Mouse (Mus musculus): ENCODE measurements around the gene Igsf21. TPM values are rescaled to one million over a fixed set of nuclear protein-coding genes. Genes with fewer than 3 reads are reported as not detected.

Igsf21 gene
- total and polyA plus RNA-seq, 2 experiments, result not detected

DNA sequence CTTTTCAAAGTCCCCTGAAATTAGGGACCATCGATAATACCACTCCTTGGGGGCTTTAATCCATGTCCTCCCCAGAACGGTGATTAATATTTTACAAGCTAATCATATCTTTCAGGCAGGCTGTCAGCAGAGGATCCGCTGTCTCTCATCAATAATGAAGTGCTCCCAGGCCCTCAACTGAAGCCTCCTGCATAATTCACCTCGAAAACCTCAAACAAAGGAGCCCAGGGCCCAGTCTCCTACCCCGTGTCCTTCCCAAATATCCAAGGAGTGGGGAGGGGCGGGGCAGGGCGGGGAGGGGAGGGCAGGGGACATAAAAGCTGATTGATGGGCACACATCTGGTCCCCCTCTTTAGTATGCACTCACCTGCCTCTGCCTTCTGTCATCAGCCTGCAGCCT, 247.6 kb downstream of the Igsf21 start:
- Histone ChIP-seq H3K36me3 (ENCODE audit: control insufficient read depth, insufficient read depth, low read length) (no peaks in the 10 kb centered on the region), H3K27me3 (ENCODE audit: control insufficient read depth, insufficient read depth, low read length) (peaks cover 4% of the 10 kb centered on the region; the same call in 1 of the 2 replicates), H3K4me3 (ENCODE audit: insufficient read depth, low read depth, low read length) (no peak overlapping the region), H3K27ac (replicated peaks; ENCODE audit: insufficient read depth, low read depth, low read length) (no peak overlapping the region), H3K9ac (ENCODE audit: low read depth, low read length) (no peak overlapping the region), H3K79me2 (ENCODE audit: control insufficient read depth, insufficient read depth, low read length) (no peaks in the 10 kb centered on the region), H3K4me1 (ENCODE audit: control insufficient read depth, insufficient read depth, low read length) (peaks cover 2% of the 10 kb centered on the region; the same call in 1 of the 2 replicates)
- WGBS, result 70% methylated on average over 7 of the region's 7 CpGs
- DNase-seq (ENCODE audit: extremely low read depth, low read depth, low spot score), result no peak
- TF ChIP-seq POLR2A (IDR thresholded peaks at IDR 0.05; ENCODE audit: extremely low read depth, insufficient read depth, low read length), result no peak
- TF ChIP-seq CTCF (IDR thresholded peaks at IDR 0.05; ENCODE audit: low read depth, low read length), result no peak

DNA sequence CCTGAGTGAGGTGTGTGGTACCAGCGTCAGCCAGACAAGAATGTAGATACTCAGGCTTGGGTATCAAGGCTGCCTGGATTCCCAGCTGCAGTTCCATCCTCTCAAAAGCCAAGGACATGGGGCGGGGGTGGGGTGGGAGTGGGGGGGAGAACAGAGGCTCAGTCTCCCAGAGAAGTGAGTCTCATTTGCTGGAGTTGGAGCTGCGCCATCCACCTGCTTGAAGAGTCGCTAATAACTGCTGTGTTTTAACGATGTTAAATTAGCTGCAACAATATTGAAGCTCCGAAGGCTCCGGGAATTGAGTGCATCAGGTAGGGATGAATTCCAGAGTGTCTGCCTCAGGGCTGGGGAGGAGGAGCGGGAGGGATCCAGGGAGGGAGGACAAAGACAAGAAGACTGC, 250.9 kb downstream of the Igsf21 start:
- H3K27ac ChIP-seq (replicated peaks; ENCODE audit: insufficient read depth, low read depth, low read length), result no peak overlapping the region
- H3K36me3 ChIP-seq (ENCODE audit: control insufficient read depth, insufficient read depth, low read length), result no peaks in the 10 kb centered on the region
- no peak for DNase-seq (ENCODE audit: extremely low read depth, low read depth, low spot score)
- 64% methylated on average over 8 of the region's 8 CpGs for WGBS
- no peaks in the 10 kb centered on the region for H3K27me3 ChIP-seq (ENCODE audit: control insufficient read depth, insufficient read depth, low read length)
- H3K4me3 ChIP-seq (ENCODE audit: insufficient read depth, low read depth, low read length), result no peak overlapping the region
- TF ChIP-seq POLR2A (IDR thresholded peaks at IDR 0.05; ENCODE audit: extremely low read depth, insufficient read depth, low read length), result no peak
- no peak for TF ChIP-seq CTCF (IDR thresholded peaks at IDR 0.05; ENCODE audit: low read depth, low read length)
- H3K79me2 ChIP-seq (ENCODE audit: control insufficient read depth, insufficient read depth, low read length), result no peaks in the 10 kb centered on the region
- H3K9ac ChIP-seq (ENCODE audit: low read depth, low read length), result no peak overlapping the region
- H3K4me1 ChIP-seq (ENCODE audit: control insufficient read depth, insufficient read depth, low read length), result 0 out of 2 replicates have a peak, but pooled peaks cover under 1% of the 10 kb centered on the region

DNA sequence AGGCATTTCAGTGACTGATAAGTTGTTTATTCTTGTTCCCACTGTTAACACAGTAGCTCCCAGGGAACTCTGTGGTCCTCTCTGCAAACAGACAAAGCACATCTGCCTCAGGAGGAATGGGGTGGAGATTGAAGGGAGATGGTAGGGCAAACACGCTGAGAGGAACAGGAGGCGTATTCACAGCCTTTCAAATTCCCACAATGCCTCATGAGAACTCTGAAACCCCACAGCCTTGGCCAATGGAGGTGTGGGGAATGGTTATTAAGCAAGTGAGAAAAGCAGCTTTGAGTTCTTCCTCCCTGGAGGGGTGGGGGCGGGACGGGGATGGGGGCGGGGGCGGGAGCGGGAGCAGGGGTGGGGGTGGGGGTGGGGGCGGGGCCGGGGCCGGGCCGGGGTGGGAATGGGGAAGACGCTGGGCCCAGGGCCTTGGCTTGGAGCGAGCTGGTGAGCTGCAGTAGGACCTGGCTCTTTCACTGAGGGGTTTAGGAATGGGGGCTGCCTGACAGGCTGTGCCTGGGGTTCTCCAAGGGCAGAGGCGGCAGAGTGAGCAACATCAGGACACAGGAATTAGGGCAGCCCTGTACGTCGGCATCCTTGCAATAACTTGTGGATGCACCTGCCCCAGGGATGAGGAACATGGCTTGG, 253.4 kb downstream of the Igsf21 start:
- H3K27ac ChIP-seq (replicated peaks; ENCODE audit: insufficient read depth, low read depth, low read length), result no peak overlapping the region
- H3K9ac ChIP-seq (ENCODE audit: low read depth, low read length), result no peak overlapping the region
- no peak for DNase-seq (ENCODE audit: extremely low read depth, low read depth, low spot score)
- no peaks in the 10 kb centered on the region for H3K4me1 ChIP-seq (ENCODE audit: control insufficient read depth, insufficient read depth, low read length)
- no peak for TF ChIP-seq POLR2A (IDR thresholded peaks at IDR 0.05; ENCODE audit: extremely low read depth, insufficient read depth, low read length)
- no peak for TF ChIP-seq CTCF (IDR thresholded peaks at IDR 0.05; ENCODE audit: low read depth, low read length)
- no peaks in the 10 kb centered on the region for H3K27me3 ChIP-seq (ENCODE audit: control insufficient read depth, insufficient read depth, low read length)
- H3K4me3 ChIP-seq (ENCODE audit: insufficient read depth, low read depth, low read length), result no peak overlapping the region
- WGBS, result 34% methylated on average over 12 of the region's 16 CpGs
- no peaks in the 10 kb centered on the region for H3K36me3 ChIP-seq (ENCODE audit: control insufficient read depth, insufficient read depth, low read length)
- no peaks in the 10 kb centered on the region for H3K79me2 ChIP-seq (ENCODE audit: control insufficient read depth, insufficient read depth, low read length)

DNA sequence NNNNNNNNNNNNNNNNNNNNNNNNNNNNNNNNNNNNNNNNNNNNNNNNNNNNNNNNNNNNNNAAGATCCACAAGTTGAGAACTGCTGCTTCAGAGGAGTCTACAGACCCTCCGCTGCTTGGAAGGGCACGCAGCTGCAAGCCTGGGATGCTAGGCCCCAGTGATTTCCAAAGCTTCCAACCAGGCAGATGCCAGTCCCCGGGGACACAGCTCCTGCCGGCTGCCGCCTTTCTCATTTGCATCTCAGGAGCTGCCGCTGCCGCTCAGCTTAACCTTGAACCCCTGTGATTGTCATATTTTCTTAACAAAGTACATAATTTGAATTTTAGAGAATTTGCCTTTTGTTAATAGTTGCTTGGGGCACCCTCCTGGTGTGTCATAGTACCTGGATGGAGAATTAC, 259.7 kb downstream of the Igsf21 start:
- Histone ChIP-seq H3K27ac (replicated peaks; ENCODE audit: insufficient read depth, low read depth, low read length) (no peak overlapping the region), H3K79me2 (ENCODE audit: control insufficient read depth, insufficient read depth, low read length) (no peaks in the 10 kb centered on the region), H3K9ac (ENCODE audit: low read depth, low read length) (no peak overlapping the region), H3K27me3 (ENCODE audit: control insufficient read depth, insufficient read depth, low read length) (no peaks in the 10 kb centered on the region), H3K36me3 (ENCODE audit: control insufficient read depth, insufficient read depth, low read length) (no peaks in the 10 kb centered on the region), H3K4me3 (ENCODE audit: insufficient read depth, low read depth, low read length) (no peak overlapping the region), H3K4me1 (ENCODE audit: control insufficient read depth, insufficient read depth, low read length) (no peaks in the 10 kb centered on the region)
- DNase-seq (ENCODE audit: extremely low read depth, low read depth, low spot score), result no peak
- whole genome bisulfite sequencing, result 71% methylated on average over 7 of the region's 7 CpGs
- TF ChIP-seq POLR2A (IDR thresholded peaks at IDR 0.05; ENCODE audit: extremely low read depth, insufficient read depth, low read length) (no peak), CTCF (IDR thresholded peaks at IDR 0.05; ENCODE audit: low read depth, low read length) (no peak)

DNA sequence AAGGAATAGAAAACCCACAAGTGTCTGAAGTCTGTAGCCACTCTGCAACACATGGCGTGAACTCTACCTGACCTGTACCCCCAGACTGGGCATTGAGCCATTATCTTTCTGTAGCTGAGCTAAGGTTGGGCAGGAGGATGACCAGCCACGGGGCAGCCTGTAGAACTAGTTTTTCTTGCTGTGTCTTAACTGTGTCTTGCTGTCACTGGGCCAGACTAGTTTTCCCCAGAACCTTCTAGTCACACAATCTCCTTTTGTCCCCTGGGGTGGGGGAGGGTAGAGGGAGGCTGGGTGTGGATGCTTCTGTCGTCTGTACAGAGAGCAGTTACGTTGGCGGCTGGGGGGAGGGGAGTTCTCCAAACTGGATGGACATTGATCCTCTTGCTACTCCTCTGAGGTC, 267.9 kb downstream of the Igsf21 start:
- H3K27me3 ChIP-seq (ENCODE audit: control insufficient read depth, insufficient read depth, low read length), result no peaks in the 10 kb centered on the region
- peak; percentile 51 for DNase-seq (ENCODE audit: extremely low read depth, low read depth, low spot score)

DNA sequence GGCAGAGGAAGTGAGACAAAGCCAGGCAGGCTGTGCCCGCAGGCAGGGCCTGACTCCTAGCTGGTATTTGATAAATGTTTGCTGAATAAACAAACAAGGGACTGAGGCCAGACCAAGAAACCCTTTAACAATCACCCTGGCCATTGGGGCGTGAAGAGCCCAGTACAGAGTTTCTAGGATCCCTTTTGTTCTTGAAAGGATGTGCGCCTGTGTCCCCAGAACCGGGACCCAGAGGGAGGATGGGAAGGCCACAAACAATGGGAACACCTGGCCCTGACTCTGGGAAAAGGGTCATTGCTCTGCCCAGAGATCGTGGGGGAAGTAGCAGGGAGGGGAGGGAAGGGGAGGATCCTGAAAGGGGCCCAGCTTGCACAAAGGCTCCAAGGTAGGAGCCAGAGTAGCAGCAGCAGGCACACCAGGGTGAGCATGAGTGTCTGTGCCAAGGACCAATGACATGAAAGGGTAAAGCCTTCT, 269.2 kb downstream of the Igsf21 start:
- peaks cover 22% of the 10 kb centered on the region; the same call in 1 of the 2 replicates for H3K4me1 ChIP-seq (ENCODE audit: control insufficient read depth, insufficient read depth, low read length)
- H3K79me2 ChIP-seq (ENCODE audit: control insufficient read depth, insufficient read depth, low read length), result no peaks in the 10 kb centered on the region
- H3K9ac ChIP-seq (ENCODE audit: low read depth, low read length), result no peak overlapping the region
- H3K36me3 ChIP-seq (ENCODE audit: control insufficient read depth, insufficient read depth, low read length), result no peaks in the 10 kb centered on the region
- 11% methylated on average over 5 of the region's 5 CpGs for WGBS
- no peaks in the 10 kb centered on the region for H3K27me3 ChIP-seq (ENCODE audit: control insufficient read depth, insufficient read depth, low read length)
- no peak overlapping the region for H3K27ac ChIP-seq (replicated peaks; ENCODE audit: insufficient read depth, low read depth, low read length)
- DNase-seq (ENCODE audit: extremely low read depth, low read depth, low spot score), result peak; percentile 79
- TF ChIP-seq CTCF (IDR thresholded peaks at IDR 0.05; ENCODE audit: low read depth, low read length) (no peak), POLR2A (IDR thresholded peaks at IDR 0.05; ENCODE audit: extremely low read depth, insufficient read depth, low read length) (no peak)
- no peak overlapping the region for H3K4me3 ChIP-seq (ENCODE audit: insufficient read depth, low read depth, low read length)

More for the DNA sequence above, 267.9 kb downstream of the Igsf21 start:
- H3K36me3 ChIP-seq (ENCODE audit: control insufficient read depth, insufficient read depth, low read length), result no peaks in the 10 kb centered on the region
- H3K27ac ChIP-seq (replicated peaks; ENCODE audit: insufficient read depth, low read depth, low read length), result no peak overlapping the region
- peaks cover 22% of the 10 kb centered on the region; the same call in 1 of the 2 replicates for H3K4me1 ChIP-seq (ENCODE audit: control insufficient read depth, insufficient read depth, low read length)
- no peaks in the 10 kb centered on the region for H3K79me2 ChIP-seq (ENCODE audit: control insufficient read depth, insufficient read depth, low read length)
- no peak overlapping the region for H3K4me3 ChIP-seq (ENCODE audit: insufficient read depth, low read depth, low read length)
- no peak for TF ChIP-seq CTCF (IDR thresholded peaks at IDR 0.05; ENCODE audit: low read depth, low read length)
- no peak for TF ChIP-seq POLR2A (IDR thresholded peaks at IDR 0.05; ENCODE audit: extremely low read depth, insufficient read depth, low read length)
- H3K9ac ChIP-seq (ENCODE audit: low read depth, low read length), result no peak overlapping the region
- 17% methylated on average over 5 of the region's 5 CpGs for WGBS
